In the genomic region with DNA sequence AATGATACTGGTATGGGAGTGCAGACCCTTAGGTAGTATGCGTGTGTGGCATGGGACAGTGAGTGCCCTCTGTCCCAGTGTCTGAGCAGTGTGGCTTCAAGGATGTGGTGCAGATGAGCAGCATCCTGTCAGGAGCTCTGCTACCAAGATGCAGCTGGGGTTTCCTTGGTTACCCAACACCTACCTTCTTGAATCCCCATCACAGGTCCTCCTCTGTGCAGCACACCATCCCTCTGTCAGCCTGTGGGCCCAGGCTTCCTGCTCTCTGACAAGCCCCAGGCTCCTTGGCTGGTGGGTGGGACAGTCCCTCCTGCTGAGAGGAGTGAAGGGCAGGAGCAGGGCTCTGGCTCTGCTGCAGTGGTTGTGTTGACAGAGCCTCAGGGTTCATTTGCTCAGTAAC, we compare ENCODE assay signal across 23 mouse cellular contexts. TPM values are rescaled to one million over a fixed set of nuclear protein-coding genes. Genes with fewer than 3 reads are reported as not detected.
DNase-seq lines count a peak whose midpoint lies in the region; ATAC-seq and TF ChIP-seq lines count a peak whose summit lies in the region.
"Had no signal": no experiment of that assay in that cellular context is flagged by ENCODE, and none has a peak within 500 bp of the region (broad histone marks: within the 10 kb centered on the region; RNA-seq: fewer than 3 reads in every experiment).

No protein-coding gene starts in this region.

- no peak overlapping the region for H3K4me3 ChIP-seq in layer of hippocampus, adult 2 months
- H3K4me3 ChIP-seq: embryonic facial prominence, embryonic 13.5 days; forebrain, embryonic 12.5 days; gastrocnemius, adult 2 months; heart, embryonic 13.5 days; hindbrain, embryonic 15.5 days had no signal

- no peak for TF ChIP-seq CTCF in layer of hippocampus, adult 2 months (conservative IDR thresholded peaks at IDR 0.05)

- ATAC-seq in inflammation-experienced regulatory T-cells, adult 6 months, result peak; percentile 32
- ATAC-seq: forebrain, embryonic 16.5 days; Patski had no signal

- H3K27ac ChIP-seq in layer of hippocampus, adult 2 months, result peak overlapping the region; percentile 79
- H3K27ac ChIP-seq: embryonic facial prominence, embryonic 13.5 days; forebrain, embryonic 12.5 days; gastrocnemius, adult 2 months; heart, embryonic 13.5 days; hindbrain, embryonic 15.5 days had no signal

- DNase-seq in layer of hippocampus, adult 2 months (ENCODE audit: low spot score in 2 of 2), result no peak
- no peak for DNase-seq in layer of hippocampus, postnatal 36 days
- DNase-seq in right cerebral cortex, adult 18-20 months, result peak; percentile 60
- DNase-seq in right cerebral cortex, postnatal 14 days, result no peak
- no peak for DNase-seq in urinary bladder, adult 2 months (ENCODE audit: low spot score)
- DNase-seq: adrenal gland, adult 2 months; adrenal gland, postnatal 25 days; cerebellum, adult 8-10 months; cerebellum, postnatal 25 days; gastrocnemius, adult 2 months; gastrocnemius, postnatal 25 days; heart, postnatal 36 days had no signal

RNA-seq across cellular contexts. Expression of gene Asphd2, which starts 17.3 kb away (rescaled TPM):
- 100 to 1,000 TPM; 223 to 224 TPM for total RNA-seq in layer of hippocampus, adult 2 months (2021)
- total RNA-seq in layer of hippocampus, postnatal 36 days (2021), result 100 to 1,000 TPM; 203 to 211 TPM
- polyA plus RNA-seq in inflammation-experienced regulatory T-cells, adult 6 months (2017; shearing (Covaris generic)), result not detected
- 1.3 and 1.4 TPM in 2 replicates for polyA plus RNA-seq in urinary bladder, adult 2 months (2012; rRNA removed)
- total RNA-seq: CH12.LX; granulocyte monocyte progenitor cell, adult 5-6 weeks had no signal

RNA-seq across cellular contexts. Expression of gene Gm6583, which starts 21.5 kb away (rescaled TPM):
- total RNA-seq in layer of hippocampus, adult 2 months (2021), result not detected
- total RNA-seq in layer of hippocampus, postnatal 36 days (2021), result not detected
- under 1 TPM in 1 of 3 experiments, not detected in 2; 0.25 TPM for polyA plus RNA-seq in inflammation-experienced regulatory T-cells, adult 6 months (2017; shearing (Covaris generic))
- not detected in 2 replicates for polyA plus RNA-seq in urinary bladder, adult 2 months (2012; rRNA removed)
- total RNA-seq: CH12.LX; gastrocnemius, adult 2 months; gastrocnemius, postnatal 25 days; granulocyte monocyte progenitor cell, adult 5-6 weeks; heart, adult 8-10 months had no signal
- polyA plus RNA-seq: adrenal gland, adult 2 months; heart, postnatal 0 days had no signal

RNA-seq across cellular contexts. Expression of gene Hps4, which starts 34.5 kb away (rescaled TPM):
- total RNA-seq in layer of hippocampus, adult 2 months (2021), result 10 to 100 TPM; 30.3 to 37.5 TPM
- 10 to 100 TPM; 37.4 to 38.7 TPM for total RNA-seq in layer of hippocampus, postnatal 36 days (2021)
- polyA plus RNA-seq in inflammation-experienced regulatory T-cells, adult 6 months (2017; shearing (Covaris generic)), result 10 to 100 TPM; 13.9 to 19.0 (median 16.4) TPM
- 23.6 and 24.3 TPM in 2 replicates for polyA plus RNA-seq in urinary bladder, adult 2 months (2012; rRNA removed)

RNA-seq across cellular contexts. Expression of gene Srrd, which starts 34.5 kb away (rescaled TPM):
- 10 to 100 TPM; 21.4 to 30.4 TPM for total RNA-seq in layer of hippocampus, adult 2 months (2021)
- total RNA-seq in layer of hippocampus, postnatal 36 days (2021), result 10 to 100 TPM; 21.9 to 24.8 TPM
- 1 to 10 TPM; 2.9 to 4.8 (median 4.4) TPM for polyA plus RNA-seq in inflammation-experienced regulatory T-cells, adult 6 months (2017; shearing (Covaris generic))
- polyA plus RNA-seq in urinary bladder, adult 2 months (2012; rRNA removed), result 26.3 and 28.7 TPM in 2 replicates

RNA-seq across cellular contexts. Expression of gene Tfip11, which starts 51.2 kb away (rescaled TPM):
- total RNA-seq in layer of hippocampus, adult 2 months (2021), result 10 to 100 TPM; 40.6 to 40.8 TPM
- total RNA-seq in layer of hippocampus, postnatal 36 days (2021), result 10 to 100 TPM; 40.8 to 42.2 TPM
- polyA plus RNA-seq in inflammation-experienced regulatory T-cells, adult 6 months (2017; shearing (Covaris generic)), result 10 to 100 TPM; 14.7 to 26.1 (median 15.3) TPM
- polyA plus RNA-seq in urinary bladder, adult 2 months (2012; rRNA removed), result 21.6 and 24.2 TPM in 2 replicates
